Mouse (Mus musculus) C2C12 (cell line): ENCODE measurements around the gene Tfap2c.

Experiments
- CEBPB ChIP-seq: IDR thresholded peaks from one replicate; pipeline ENCODE4 v1.6.1; 2011; ENCODE audit warnings: low read depth, mild to moderate bottlenecking, control low read depth, moderate library complexity
- CTCF ChIP-seq: IDR thresholded peaks from one replicate; pipeline ENCODE4 v1.5.1; 2011; ENCODE audit not compliant: control insufficient read depth, insufficient read depth, insufficient read length
- FOSL1 ChIP-seq: IDR thresholded peaks from one replicate; pipeline ENCODE4 v1.8.0; 2011; ENCODE audit warnings: mild to moderate bottlenecking, low read length; ENCODE audit not compliant: poor library complexity, insufficient read depth, severe bottlenecking
- MAX ChIP-seq: IDR thresholded peaks from one replicate; pipeline ENCODE4 v1.6.1; 2011; ENCODE audit warnings: mild to moderate bottlenecking, control low read depth
- MYOD1 ChIP-seq: IDR thresholded peaks from one replicate; pipeline ENCODE4 v1.6.1; 2011; ENCODE audit warnings: low read depth; ENCODE audit not compliant: control insufficient read depth, insufficient read length
- MYOG ChIP-seq: IDR thresholded peaks from one replicate; pipeline ENCODE4 v1.6.1; 2011; ENCODE audit not compliant: control insufficient read depth, insufficient read length; ENCODE audit errors: extremely low read depth
- USF1 ChIP-seq: IDR thresholded peaks from one replicate; pipeline ENCODE4 v1.6.1; 2011; ENCODE audit warnings: low read depth, mild to moderate bottlenecking, control low read depth, moderate library complexity

DNA sequence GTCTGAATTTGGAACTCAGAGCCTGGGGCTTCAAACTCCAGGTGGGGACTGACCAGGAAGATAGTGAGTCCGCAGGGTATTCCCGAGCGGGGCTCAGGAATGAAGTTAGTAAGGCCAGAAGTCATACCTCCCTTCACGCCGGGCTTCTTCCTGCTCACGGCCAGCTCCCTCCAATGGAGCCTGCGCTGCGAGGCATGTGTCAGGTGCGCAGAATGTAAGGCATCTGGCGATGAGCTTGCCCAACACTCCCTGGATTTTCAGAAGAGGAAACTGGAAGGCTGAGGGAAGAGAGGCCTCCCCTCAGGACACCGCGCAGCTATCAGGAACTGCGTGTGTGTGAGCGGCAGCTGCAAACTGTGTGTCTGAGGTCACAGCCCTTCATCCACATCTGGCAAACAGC is 47.2 kb upstream of the Tfap2c start:
- TF ChIP-seq CTCF (no peak), USF1 (no peak), MAX (no peak), MYOD1 (no peak), CEBPB (no peak), MYOG (no peak), FOSL1 (no peak)
